Mouse (Mus musculus): Measurements from ENCODE around the gene Fjx1. TPM values are rescaled to one million over a fixed set of nuclear protein-coding genes. Genes with fewer than 3 reads are reported as not detected.

The Fjx1 gene
- 2.7 TPM in 2 replicates for polyA plus RNA-seq (2015; fragmentation: Nextera tagmentation; extraction: Ambion mirVana)

- peak within 1 kb of the TSS; percentile 45; the same call in 1 of the 2 replicates for H3K27ac ChIP-seq (ENCODE audit: low read length)
- no peaks in the 10 kb centered on the region for H3K9me3 ChIP-seq (ENCODE audit: control insufficient read depth, low read length)
- WGBS, result under 1% methylated on average over 36 of the region's 49 CpGs
- peak within 1 kb of the TSS; percentile 72 for H3K9ac ChIP-seq (ENCODE audit: low read length)
- H3K4me2 ChIP-seq (ENCODE audit: low read depth, low read length), result peak within 1 kb of the TSS; percentile 99
- ATAC-seq (ENCODE audit: low read depth), result peak; percentile 69
- no peaks in the 10 kb centered on the region for H3K36me3 ChIP-seq (ENCODE audit: control insufficient read depth, insufficient read depth, low read length)
- H3K4me1 ChIP-seq (replicated peaks; ENCODE audit: control insufficient read depth, insufficient read depth, low read length), result peaks cover 12% of the 10 kb centered on the region
- peak within 1 kb of the TSS; percentile 69 for H3K4me3 ChIP-seq (ENCODE audit: low read length)
- H3K27me3 ChIP-seq (ENCODE audit: control insufficient read depth, insufficient read depth, low read depth, low read length), result no peaks in the 10 kb centered on the region; the same call in 1 of the 2 replicates
Measured at GRCm38 (mm10) chr2:102451671-102452549, at the start of gene Fjx1. Gene Fjx1, minus strand, starts transcription at chr2:102452499.

- Histone ChIP-seq H3K27ac (ENCODE audit: low read length) (no peak overlapping the region), H3K4me3 (ENCODE audit: low read length) (no peak overlapping the region), H3K4me2 (ENCODE audit: low read depth, low read length) (no peak overlapping the region), H3K4me1 (replicated peaks; ENCODE audit: control insufficient read depth, insufficient read depth, low read length) (no peaks in the 10 kb centered on the region), H3K36me3 (ENCODE audit: control insufficient read depth, insufficient read depth, low read length) (no peaks in the 10 kb centered on the region), H3K9ac (ENCODE audit: low read length) (no peak overlapping the region), H3K27me3 (ENCODE audit: control insufficient read depth, insufficient read depth, low read depth, low read length) (no peaks in the 10 kb centered on the region), H3K9me3 (ENCODE audit: control insufficient read depth, low read length) (no peaks in the 10 kb centered on the region)
- no peak for ATAC-seq (ENCODE audit: low read depth)
- WGBS, result 41% methylated on average over 4 of the region's 4 CpGs
Measured at GRCm38 (mm10) chr2:102500001-102500689, 47.8 kb upstream of the Fjx1 start.

DNA sequence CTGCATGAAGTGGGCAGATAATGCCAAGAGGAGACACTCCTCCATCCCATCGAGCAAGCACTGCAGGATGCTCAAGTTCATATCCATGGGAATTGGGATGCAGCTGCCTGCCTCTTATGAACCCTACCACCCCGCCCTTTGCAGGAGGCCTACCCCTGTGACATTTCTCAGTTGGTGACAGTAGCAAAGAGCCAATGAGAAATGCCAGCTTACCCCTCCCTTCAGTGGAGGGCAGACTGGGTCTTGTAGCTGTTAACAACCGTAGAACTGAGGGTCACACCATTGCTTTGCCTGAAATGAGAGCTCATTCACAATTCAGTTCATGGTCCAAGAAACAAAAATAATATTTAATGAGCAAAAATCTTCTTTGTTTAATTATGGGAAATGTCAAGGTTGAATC lies 28.4 kb upstream of the Fjx1 start:
- Histone ChIP-seq H3K27ac (ENCODE audit: low read length) (no peak overlapping the region), H3K27me3 (ENCODE audit: control insufficient read depth, insufficient read depth, low read depth, low read length) (no peaks in the 10 kb centered on the region), H3K9me3 (ENCODE audit: control insufficient read depth, low read length) (no peaks in the 10 kb centered on the region), H3K36me3 (ENCODE audit: control insufficient read depth, insufficient read depth, low read length) (no peaks in the 10 kb centered on the region), H3K4me1 (replicated peaks; ENCODE audit: control insufficient read depth, insufficient read depth, low read length) (no peaks in the 10 kb centered on the region), H3K9ac (ENCODE audit: low read length) (no peak overlapping the region), H3K4me3 (ENCODE audit: low read length) (no peak overlapping the region), H3K4me2 (ENCODE audit: low read depth, low read length) (no peak overlapping the region)
- ATAC-seq (ENCODE audit: low read depth), result no peak
- 55% methylated on average over 3 of the region's 3 CpGs for WGBS

DNA sequence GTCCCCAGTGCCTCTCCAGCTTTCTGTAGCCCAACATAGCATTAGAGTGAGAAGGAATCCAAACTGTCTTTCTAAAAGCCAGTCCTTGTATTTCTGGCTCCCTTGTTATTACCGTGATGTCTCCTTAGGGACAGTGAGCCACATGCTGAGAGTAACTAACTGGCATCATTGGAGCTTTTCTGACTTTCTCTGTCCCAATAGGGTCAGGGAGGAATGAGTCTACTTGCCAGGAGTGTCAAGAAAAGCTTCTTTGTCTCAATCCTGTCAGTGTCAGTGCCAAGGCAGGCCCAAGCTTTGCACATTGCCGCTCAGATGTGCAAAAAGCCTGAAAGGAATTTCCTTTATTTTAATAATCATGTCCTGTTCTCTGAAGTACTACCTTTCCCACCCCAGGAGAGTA lies 23.8 kb upstream of the Fjx1 start:
- no peaks in the 10 kb centered on the region for H3K4me1 ChIP-seq (replicated peaks; ENCODE audit: control insufficient read depth, insufficient read depth, low read length)
- no peaks in the 10 kb centered on the region for H3K9me3 ChIP-seq (ENCODE audit: control insufficient read depth, low read length)
- no peak overlapping the region for H3K9ac ChIP-seq (ENCODE audit: low read length)
- ATAC-seq (ENCODE audit: low read depth), result no peak
- WGBS, result 66% methylated on average over 2 of the region's 2 CpGs
- H3K36me3 ChIP-seq (ENCODE audit: control insufficient read depth, insufficient read depth, low read length), result no peaks in the 10 kb centered on the region
- H3K4me3 ChIP-seq (ENCODE audit: low read length), result no peak overlapping the region
- no peak overlapping the region for H3K27ac ChIP-seq (ENCODE audit: low read length)
- H3K27me3 ChIP-seq (ENCODE audit: control insufficient read depth, insufficient read depth, low read depth, low read length), result no peaks in the 10 kb centered on the region
- H3K4me2 ChIP-seq (ENCODE audit: low read depth, low read length), result no peak overlapping the region

- Histone ChIP-seq H3K9ac (ENCODE audit: low read length) (no peak overlapping the region), H3K36me3 (ENCODE audit: control insufficient read depth, insufficient read depth, low read length) (no peaks in the 10 kb centered on the region), H3K4me3 (ENCODE audit: low read length) (no peak overlapping the region), H3K27me3 (ENCODE audit: control insufficient read depth, insufficient read depth, low read depth, low read length) (no peaks in the 10 kb centered on the region), H3K4me1 (replicated peaks; ENCODE audit: control insufficient read depth, insufficient read depth, low read length) (peaks cover 8% of the 10 kb centered on the region; the same call in 1 of the 2 replicates), H3K9me3 (ENCODE audit: control insufficient read depth, low read length) (no peaks in the 10 kb centered on the region), H3K27ac (ENCODE audit: low read length) (no peak overlapping the region), H3K4me2 (ENCODE audit: low read depth, low read length) (no peak overlapping the region)
- ATAC-seq (ENCODE audit: low read depth), result no peak
- 43% methylated on average over 3 of the region's 3 CpGs for WGBS
Measured at GRCm38 (mm10) chr2:102468645-102469044, 16.3 kb upstream of the Fjx1 start.

- H3K4me3 ChIP-seq (ENCODE audit: low read length), result no peak overlapping the region
- peak; percentile 40; the same call in 1 of the 2 replicates for ATAC-seq (ENCODE audit: low read depth)
- no peak overlapping the region; the same call in none of the 2 replicates for H3K27ac ChIP-seq (ENCODE audit: low read length)
- peaks cover 10% of the 10 kb centered on the region; the same call in 1 of the 2 replicates for H3K4me1 ChIP-seq (replicated peaks; ENCODE audit: control insufficient read depth, insufficient read depth, low read length)
- no peak overlapping the region for H3K4me2 ChIP-seq (ENCODE audit: low read depth, low read length)
- H3K36me3 ChIP-seq (ENCODE audit: control insufficient read depth, insufficient read depth, low read length), result no peaks in the 10 kb centered on the region
- no peaks in the 10 kb centered on the region for H3K27me3 ChIP-seq (ENCODE audit: control insufficient read depth, insufficient read depth, low read depth, low read length)
- no peak overlapping the region for H3K9ac ChIP-seq (ENCODE audit: low read length)
- WGBS, result 70% methylated on average over 2 of the region's 2 CpGs
- no peaks in the 10 kb centered on the region for H3K9me3 ChIP-seq (ENCODE audit: control insufficient read depth, low read length)
Measured at GRCm38 (mm10) chr2:102464342-102464732, 12.0 kb upstream of the Fjx1 start.

- Histone ChIP-seq H3K9ac (ENCODE audit: low read length) (peak overlapping the region; percentile 14; the same call in 1 of the 2 replicates), H3K9me3 (ENCODE audit: control insufficient read depth, low read length) (no peaks in the 10 kb centered on the region), H3K27ac (ENCODE audit: low read length) (peak overlapping the region; percentile 53), H3K36me3 (ENCODE audit: control insufficient read depth, insufficient read depth, low read length) (no peaks in the 10 kb centered on the region), H3K27me3 (ENCODE audit: control insufficient read depth, insufficient read depth, low read depth, low read length) (no peaks in the 10 kb centered on the region), H3K4me2 (ENCODE audit: low read depth, low read length) (0 out of 2 replicates have a peak overlapping the region, but pooled peaks have one; percentile 25), H3K4me3 (ENCODE audit: low read length) (no peak overlapping the region), H3K4me1 (replicated peaks; ENCODE audit: control insufficient read depth, insufficient read depth, low read length) (peaks cover 10% of the 10 kb centered on the region; the same call in 1 of the 2 replicates)
- 30% methylated on average over 12 of the region's 12 CpGs for WGBS
- ATAC-seq (ENCODE audit: low read depth), result peak; percentile 84
Measured at GRCm38 (mm10) chr2:102463587-102464341, 11.5 kb upstream of the Fjx1 start.

- ATAC-seq (ENCODE audit: low read depth), result no peak
- 83% methylated on average over 1 of the region's 1 CpGs for WGBS
- no peak overlapping the region for H3K27ac ChIP-seq (ENCODE audit: low read length)
- H3K9ac ChIP-seq (ENCODE audit: low read length), result no peak overlapping the region
- H3K4me2 ChIP-seq (ENCODE audit: low read depth, low read length), result no peak overlapping the region
- H3K4me3 ChIP-seq (ENCODE audit: low read length), result no peak overlapping the region
- no peaks in the 10 kb centered on the region for H3K36me3 ChIP-seq (ENCODE audit: control insufficient read depth, insufficient read depth, low read length)
- no peaks in the 10 kb centered on the region; the same call in 1 of the 2 replicates for H3K27me3 ChIP-seq (ENCODE audit: control insufficient read depth, insufficient read depth, low read depth, low read length)
- no peaks in the 10 kb centered on the region for H3K9me3 ChIP-seq (ENCODE audit: control insufficient read depth, low read length)
- H3K4me1 ChIP-seq (replicated peaks; ENCODE audit: control insufficient read depth, insufficient read depth, low read length), result peaks cover 10% of the 10 kb centered on the region; the same call in 1 of the 2 replicates
Measured at GRCm38 (mm10) chr2:102461491-102461890, 9.2 kb upstream of the Fjx1 start.
